In the genomic region with DNA sequence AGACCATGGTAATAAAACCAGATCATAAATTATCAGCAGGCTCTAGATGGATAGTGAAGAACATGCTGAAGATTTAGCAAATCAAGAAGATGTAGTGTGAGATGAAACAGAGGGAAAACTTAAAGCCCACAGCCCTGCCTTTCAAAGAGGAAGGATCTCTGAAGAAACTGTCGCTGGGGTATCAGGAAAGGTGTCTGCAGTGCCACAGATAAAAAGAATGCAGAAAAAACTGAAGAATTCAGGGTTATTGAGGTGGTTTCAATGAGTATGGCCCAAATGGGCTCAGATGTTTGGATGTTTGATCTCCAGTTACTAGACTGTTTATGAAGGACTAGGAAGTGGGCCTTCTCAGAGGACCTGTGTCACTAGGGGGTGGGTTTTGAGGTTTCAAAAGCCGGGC, we compare ENCODE assay signal across 35 mouse cellular contexts.
"Had no signal": no experiment of that assay in that cellular context is flagged by ENCODE, and none has a peak within 500 bp of the region (broad histone marks: within the 10 kb centered on the region; RNA-seq: fewer than 3 reads in every experiment).

No protein-coding gene starts in this region.

- DNase-seq: heart, postnatal 10 days; heart, postnatal 14 days; heart, postnatal 36 days; heart, postnatal 4 days; kidney, adult 11 months; kidney, adult 18-20 months; kidney, adult 2 months; kidney, adult 8-10 months; kidney, adult 9 months; kidney, postnatal 10 days; kidney, postnatal 14 days; kidney, postnatal 25 days; kidney, postnatal 36 days; kidney, postnatal 4 days; layer of hippocampus, adult 9-11 months; layer of hippocampus, postnatal 36 days had no signal

- ATAC-seq: hindbrain, embryonic 16.5 days; hindbrain, postnatal 0 days; inflammation-experienced regulatory T-cells, adult 6 months; intestine, embryonic 15.5 days; intestine, embryonic 16.5 days; intestine, postnatal 0 days had no signal

- H3K4me1 ChIP-seq: heart, embryonic 10.5 days; heart, embryonic 12.5 days; heart, embryonic 13.5 days; heart, embryonic 15.5 days; hindbrain, embryonic 10.5 days; hindbrain, embryonic 12.5 days; intestine, embryonic 15.5 days had no signal

- H3K9me3 ChIP-seq: heart, embryonic 10.5 days; heart, embryonic 12.5 days; heart, embryonic 13.5 days; heart, embryonic 15.5 days; hindbrain, embryonic 10.5 days; hindbrain, embryonic 12.5 days; hindbrain, embryonic 13.5 days; hindbrain, embryonic 15.5 days; intestine, embryonic 15.5 days; kidney, embryonic 15.5 days had no signal

- H3K4me2 ChIP-seq: heart, embryonic 12.5 days; heart, embryonic 13.5 days; heart, embryonic 15.5 days; hindbrain, embryonic 12.5 days; hindbrain, embryonic 13.5 days; hindbrain, embryonic 14.5 days; hindbrain, embryonic 15.5 days; intestine, embryonic 15.5 days; kidney, embryonic 15.5 days had no signal

- H3K27me3 ChIP-seq: heart, embryonic 12.5 days; heart, embryonic 13.5 days; heart, embryonic 15.5 days; hindbrain, embryonic 12.5 days; hindbrain, embryonic 13.5 days; hindbrain, embryonic 15.5 days; intestine, embryonic 15.5 days; kidney, embryonic 15.5 days had no signal

- H3K36me3 ChIP-seq: heart, embryonic 10.5 days; heart, embryonic 12.5 days; heart, embryonic 13.5 days; heart, embryonic 15.5 days; hindbrain, embryonic 10.5 days; hindbrain, embryonic 12.5 days; hindbrain, embryonic 13.5 days; hindbrain, embryonic 15.5 days; intestine, embryonic 15.5 days; kidney, embryonic 15.5 days had no signal

- H3K27ac ChIP-seq: heart, embryonic 10.5 days; heart, embryonic 13.5 days; heart, embryonic 15.5 days; hindbrain, embryonic 10.5 days; hindbrain, embryonic 12.5 days; hindbrain, embryonic 13.5 days; hindbrain, embryonic 14.5 days; hindbrain, embryonic 15.5 days; hindbrain, postnatal 0 days; intestine, embryonic 15.5 days; kidney, embryonic 15.5 days; kidney, postnatal 0 days; layer of hippocampus, adult 2 months; left cerebral cortex, adult 2 months had no signal

- H3K4me3 ChIP-seq: heart, embryonic 10.5 days; heart, embryonic 12.5 days; heart, embryonic 13.5 days; heart, embryonic 15.5 days; hindbrain, embryonic 10.5 days; hindbrain, embryonic 12.5 days; hindbrain, embryonic 13.5 days; hindbrain, embryonic 15.5 days; intestine, embryonic 15.5 days; kidney, embryonic 15.5 days; layer of hippocampus, adult 2 months; left cerebral cortex, adult 2 months had no signal

- H3K9ac ChIP-seq: heart, embryonic 12.5 days; heart, embryonic 13.5 days; heart, embryonic 15.5 days; hindbrain, embryonic 12.5 days; hindbrain, embryonic 13.5 days; hindbrain, embryonic 14.5 days; hindbrain, embryonic 15.5 days; intestine, embryonic 15.5 days; kidney, embryonic 15.5 days had no signal
